11 mouse cellular contexts compared by ENCODE assay signal in the genomic region with DNA sequence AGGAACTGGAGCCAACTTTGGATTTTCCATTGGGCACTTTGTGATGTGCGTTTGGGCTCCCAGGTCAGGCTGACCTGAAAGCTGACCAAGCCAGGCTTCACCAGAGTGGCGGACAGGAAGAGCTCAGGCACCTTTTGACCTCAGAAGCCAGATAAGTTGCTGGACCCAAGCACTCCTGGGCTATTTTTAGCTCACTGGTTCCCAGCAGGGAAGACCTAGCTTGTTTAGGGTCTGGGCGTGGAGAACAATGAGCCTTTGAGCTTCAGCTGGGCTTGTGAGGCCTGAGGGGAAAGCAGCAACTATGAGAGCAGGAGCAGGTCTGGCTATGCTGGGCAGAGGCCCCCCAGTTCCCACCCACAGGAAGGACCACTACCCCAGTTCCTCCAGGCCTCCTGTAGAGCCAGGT.
DNase-seq lines count a peak whose midpoint lies in the region; ATAC-seq and TF ChIP-seq lines count a peak whose summit lies in the region.
"Had no signal": no experiment of that assay in that cellular context is flagged by ENCODE, and none has a peak within 500 bp of the region (broad histone marks: within the 10 kb centered on the region; RNA-seq: fewer than 3 reads in every experiment).

No protein-coding gene starts in this region.

- H3K4me1 ChIP-seq in stomach, embryonic 14.5 days (ENCODE audit: control insufficient read depth, insufficient read depth, low read length), result peaks cover 3% of the 10 kb centered on the region; the same call in 1 of the 2 replicates
- H3K4me1 ChIP-seq in stomach, postnatal 0 days (replicated peaks; ENCODE audit: control insufficient read depth, insufficient read depth), result no peaks in the 10 kb centered on the region

- H3K9ac ChIP-seq in stomach, embryonic 14.5 days (replicated peaks; ENCODE audit: low read depth, low read length), result no peak overlapping the region
- H3K9ac ChIP-seq in stomach, postnatal 0 days (ENCODE audit: low read length), result no peak overlapping the region

- TF ChIP-seq CTCF in stomach, postnatal 0 days (IDR thresholded peaks at IDR 0.05; ENCODE audit: low read depth), result no peak

- no peak overlapping the region for H3K4me3 ChIP-seq in stomach, embryonic 14.5 days (ENCODE audit: low read depth, low read length)
- H3K4me3 ChIP-seq in stomach, postnatal 0 days (ENCODE audit: low read depth, low read length), result no peak overlapping the region

- no peaks in the 10 kb centered on the region for H3K36me3 ChIP-seq in stomach, embryonic 14.5 days (ENCODE audit: control insufficient read depth, insufficient read depth, low read length)
- H3K36me3 ChIP-seq in stomach, postnatal 0 days (ENCODE audit: control insufficient read depth, insufficient read depth, low read length), result no peaks in the 10 kb centered on the region

- intact Hi-C loops in heart, postnatal 36 days (cut with DNase I), result no loop called here

- H3K4me2 ChIP-seq in stomach, embryonic 14.5 days (replicated peaks; ENCODE audit: low read depth, low read length), result no peak overlapping the region
- no peak overlapping the region for H3K4me2 ChIP-seq in stomach, postnatal 0 days (replicated peaks; ENCODE audit: low read depth)

- H3K9me3 ChIP-seq in stomach, embryonic 14.5 days (ENCODE audit: control insufficient read depth, low read depth, low read length), result no peaks in the 10 kb centered on the region
- no peaks in the 10 kb centered on the region for H3K9me3 ChIP-seq in stomach, postnatal 0 days (ENCODE audit: control insufficient read depth, low read length)

- WGBS in stomach, embryonic 14.5 days, result 48% methylated on average over 3 of the region's 3 CpGs
- 52% methylated on average over 3 of the region's 3 CpGs for WGBS in stomach, postnatal 0 days

- no peak overlapping the region; the same call in 1 of the 2 replicates for H3K27ac ChIP-seq in stomach, embryonic 14.5 days (ENCODE audit: low read length)
- no peak overlapping the region for H3K27ac ChIP-seq in stomach, postnatal 0 days (replicated peaks)

- ATAC-seq in stomach, embryonic 14.5 days (ENCODE audit: insufficient number of reproducible peaks, insufficient read depth, low FRiP score, low read depth), result peak; percentile 53; the same call in 1 of the 2 replicates
- no peak for ATAC-seq in stomach, postnatal 0 days (ENCODE audit: low FRiP score, low TSS enrichment)
- ATAC-seq: lung, postnatal 0 days had no signal

- DNase-seq in heart, adult 18-20 months, result peak; percentile 50 to 73
- no peak for DNase-seq in heart, postnatal 36 days
- no peak for DNase-seq in stomach, postnatal 0 days (ENCODE audit: low spot score)
- DNase-seq in kidney, postnatal 25 days, result peak; percentile 19 to 70
- DNase-seq in thymus, postnatal 36 days, result no peak
- DNase-seq in spleen, postnatal 36 days (ENCODE audit: low spot score in 2 of 2), result no peak
- no peak for DNase-seq in thymus, postnatal 25 days
- DNase-seq: adrenal gland, postnatal 10 days; thymus, postnatal 14 days had no signal

- no peak for TF ChIP-seq EP300 in stomach, postnatal 0 days (optimal IDR thresholded peaks at IDR 0.05)

- H3K27me3 ChIP-seq in stomach, embryonic 14.5 days (ENCODE audit: control insufficient read depth, insufficient read depth, low read length), result no peaks in the 10 kb centered on the region
- no peaks in the 10 kb centered on the region for H3K27me3 ChIP-seq in stomach, postnatal 0 days (ENCODE audit: control insufficient read depth, insufficient read depth, low read length)

Comparison
In these comparisons a context has a peak if more than half of its experiments do, and no peak if none do; other contexts are left out.
1. DNase-seq: peak in heart, adult 18-20 months (2 of 2) and kidney, postnatal 25 days (2 of 2); none in heart, postnatal 36 days (0 of 2), stomach, postnatal 0 days (single experiment), thymus, postnatal 36 days (0 of 2), spleen, postnatal 36 days (0 of 2) and thymus, postnatal 25 days (single experiment).